Mouse (Mus musculus) cortical plate, adult 2 months (tissue): ENCODE measurements around the gene Map3k7. TPM values are rescaled to one million over a fixed set of nuclear protein-coding genes. Genes with fewer than 3 reads are reported as not detected.
"Not testable (repeated sequence)": the region's sequence is repeated elsewhere in the genome, so short reads cannot be mapped to it uniquely, and the experiment has no call there.

Source experiments
- H3K27ac ChIP-seq: fragments of 200-500 bp; 2 replicates; pipeline ENCODE4 v1.5.1; 2012; ENCODE audit warnings: low read length, control low read depth, inconsistent platforms; ENCODE audit not compliant: insufficient read depth
- H3K4me1 ChIP-seq: fragments of 200-500 bp; 2 replicates; pipeline ENCODE4 v1.6.1; 2011; ENCODE audit warnings: low read length; ENCODE audit not compliant: control insufficient read depth, insufficient read depth
- H3K4me3 ChIP-seq: fragments of 200-500 bp; 2 replicates; pipeline ENCODE4 v1.5.1; 2011; ENCODE audit warnings: mild to moderate bottlenecking, low read length, control low read depth; ENCODE audit not compliant: insufficient read depth
- CTCF ChIP-seq: fragments of 200-500 bp; IDR thresholded peaks from 2 replicates; pipeline ENCODE4 v1.5.1; 2011; ENCODE audit warnings: mild to moderate bottlenecking, control low read depth, low read length; ENCODE audit not compliant: insufficient read depth; ENCODE audit errors: extremely low read depth
- POLR2A ChIP-seq: fragments of 200-500 bp; IDR thresholded peaks from 2 replicates; pipeline ENCODE4 v1.6.1; 2011; ENCODE audit warnings: mild to moderate bottlenecking, low read length, control low read depth; ENCODE audit not compliant: insufficient read depth; ENCODE audit errors: extremely low read depth
- polyA plus RNA-seq: library from polyadenylated mRNA; depleted of rRNA; stranded (reverse); fragments of >200 nt; gene quantifications from 2 replicates; pipeline ENCODE4 v1.2.3, GENCODE M21; 2012

Gene Map3k7
- polyA plus RNA-seq, 1 experiment: 35.7 TPM

- TF ChIP-seq POLR2A: no peak
- TF ChIP-seq CTCF: no peak
- 0 out of 2 replicates have a peak, but pooled peaks cover 2% of the 10 kb centered on the region for H3K4me1 ChIP-seq
- H3K4me3 ChIP-seq: no peak overlapping the region
- H3K27ac ChIP-seq: no peak overlapping the region
Observed at GRCm38 (mm10) chr4:32021131-32021530, 57.2 kb downstream of the Map3k7 start.

GRCm38 (mm10) chr4:32022321-32022720 lies 58.4 kb downstream of the Map3k7 start:
- Histone ChIP-seq H3K4me1 (0 out of 2 replicates have a peak, but pooled peaks cover 2% of the 10 kb centered on the region), H3K4me3 (no peak overlapping the region)
- no peak for TF ChIP-seq CTCF
- TF ChIP-seq POLR2A: no peak

GRCm38 (mm10) chr4:32024170-32024569 lies 60.3 kb downstream of the Map3k7 start:
- not testable (repeated sequence) for H3K4me3 ChIP-seq, H3K27ac ChIP-seq, H3K4me1 ChIP-seq

More at GRCm38 (mm10) chr4:32022321-32022720, 58.4 kb downstream of the Map3k7 start:
- H3K27ac ChIP-seq: no peak overlapping the region

GRCm38 (mm10) chr4:32025105-32025504 lies 61.2 kb downstream of the Map3k7 start:
- H3K4me3 ChIP-seq: no peak overlapping the region
- H3K4me1 ChIP-seq: 0 out of 2 replicates have a peak, but pooled peaks cover 2% of the 10 kb centered on the region
- no peak for TF ChIP-seq CTCF
- no peak for TF ChIP-seq POLR2A
- H3K27ac ChIP-seq: no peak overlapping the region

- 0 out of 2 replicates have a peak, but pooled peaks cover 2% of the 10 kb centered on the region for H3K4me1 ChIP-seq
- no peak overlapping the region for H3K27ac ChIP-seq
- TF ChIP-seq CTCF: 0 out of 2 replicates have a peak, but pooled peaks have one; percentile 37
- no peak for TF ChIP-seq POLR2A
- no peak overlapping the region for H3K4me3 ChIP-seq
Observed at GRCm38 (mm10) chr4:32027094-32027493, 63.2 kb downstream of the Map3k7 start.

GRCm38 (mm10) chr4:32037267-32037666 lies 73.4 kb downstream of the Map3k7 start:
- TF ChIP-seq CTCF: no peak
- TF ChIP-seq POLR2A: no peak
- Histone ChIP-seq H3K4me3 (no peak overlapping the region), H3K4me1 (peaks cover 4% of the 10 kb centered on the region; the same call in 1 of the 2 replicates), H3K27ac (no peak overlapping the region)

GRCm38 (mm10) chr4:32041741-32042452 lies 78.0 kb downstream of the Map3k7 start:
- no peak overlapping the region for H3K27ac ChIP-seq
- no peak overlapping the region for H3K4me3 ChIP-seq
- H3K4me1 ChIP-seq: peaks cover 4% of the 10 kb centered on the region; the same call in 1 of the 2 replicates
- TF ChIP-seq CTCF (no peak), POLR2A (no peak)

- no peak overlapping the region for H3K4me3 ChIP-seq
- TF ChIP-seq CTCF: no peak
- no peak for TF ChIP-seq POLR2A
- H3K4me1 ChIP-seq: peaks cover 4% of the 10 kb centered on the region; the same call in 1 of the 2 replicates
- no peak overlapping the region for H3K27ac ChIP-seq
Observed at GRCm38 (mm10) chr4:32045234-32045633, 81.3 kb downstream of the Map3k7 start.

- Histone ChIP-seq H3K4me3 (no peak overlapping the region), H3K27ac (no peak overlapping the region), H3K4me1 (no peaks in the 10 kb centered on the region)
- TF ChIP-seq POLR2A: no peak
- TF ChIP-seq CTCF: no peak
Observed at GRCm38 (mm10) chr4:32049824-32050223, 85.9 kb downstream of the Map3k7 start.

GRCm38 (mm10) chr4:32053171-32053570 lies 89.3 kb downstream of the Map3k7 start:
- TF ChIP-seq CTCF (no peak), POLR2A (no peak)
- Histone ChIP-seq H3K4me3 (no peak overlapping the region), H3K4me1 (no peaks in the 10 kb centered on the region; the same call in 1 of the 2 replicates), H3K27ac (no peak overlapping the region)
